20 mouse cellular contexts compared by ENCODE assay signal in the genomic region with DNA sequence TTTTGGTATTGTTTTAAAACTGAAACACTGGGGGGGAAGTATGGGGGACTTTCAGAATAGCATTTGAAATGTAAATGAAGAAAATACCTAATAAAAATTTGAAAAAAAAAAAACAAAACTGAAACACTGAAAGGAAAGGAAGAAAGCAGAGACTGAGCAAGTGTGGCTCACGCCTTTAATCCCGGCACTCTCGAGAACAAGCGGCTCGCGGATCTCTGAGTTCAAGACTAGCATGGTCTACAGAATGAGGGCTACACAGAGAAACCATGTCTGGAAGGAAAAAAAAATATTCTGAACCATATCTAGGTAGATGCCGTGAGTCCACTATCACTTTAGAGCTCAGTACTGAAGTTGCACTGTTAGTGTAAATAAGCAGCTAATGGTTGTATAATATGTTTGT. TPM values are rescaled to one million over a fixed set of nuclear protein-coding genes. Genes with fewer than 3 reads are reported as not detected.
DNase-seq lines count a peak whose midpoint lies in the region; ATAC-seq and TF ChIP-seq lines count a peak whose summit lies in the region.
"Had no signal": no experiment of that assay in that cellular context is flagged by ENCODE, and none has a peak within 500 bp of the region (broad histone marks: within the 10 kb centered on the region; RNA-seq: fewer than 3 reads in every experiment).

No protein-coding gene starts in this region.

- 0 out of 2 replicates have a peak overlapping the region, but pooled peaks have one; percentile 77 for H3K4me2 ChIP-seq in forebrain, embryonic 15.5 days (replicated peaks)
- H3K4me2 ChIP-seq in forebrain, embryonic 16.5 days (ENCODE audit: low read length): no peak overlapping the region
- H3K4me2 ChIP-seq in limb, embryonic 13.5 days (replicated peaks): no peak overlapping the region
- H3K4me2 ChIP-seq in liver, embryonic 14.5 days (ENCODE audit: low read depth): peak overlapping the region; percentile 71
- H3K4me2 ChIP-seq: hindbrain, embryonic 14.5 days had no signal

- no peak for DNase-seq in limb, embryonic 10.5 days (ENCODE audit: low spot score)
- DNase-seq in liver, embryonic 14.5 days (ENCODE audit: low read depth in 3 of 3, low spot score in 3 of 3): no peak
- no peak for DNase-seq in T-cell, adult 2 months (ENCODE audit: low spot score)
- DNase-seq in spleen, adult 12 weeks (ENCODE audit: low spot score): no peak
- DNase-seq: adrenal gland, postnatal 36 days; B cell, adult 2 months; cerebellum, adult 2 months; cerebellum, postnatal 36 days; heart, postnatal 10 days; kidney, postnatal 4 days; midbrain, embryonic 14.5 days; thymus, adult 18-20 months; thymus, postnatal 4 days had no signal

- H3K27ac ChIP-seq in forebrain, embryonic 15.5 days (replicated peaks): no peak overlapping the region
- H3K27ac ChIP-seq in forebrain, embryonic 16.5 days (ENCODE audit: low read length): no peak overlapping the region
- no peak overlapping the region for H3K27ac ChIP-seq in limb, embryonic 13.5 days
- no peak overlapping the region for H3K27ac ChIP-seq in limb, embryonic 10.5 days
- H3K27ac ChIP-seq in ES-Bruce4 (ENCODE audit: insufficient read depth, low read length): no peak overlapping the region
- no peak overlapping the region for H3K27ac ChIP-seq in liver, embryonic 14.5 days
- H3K27ac ChIP-seq: hindbrain, embryonic 14.5 days; intestine, embryonic 15.5 days had no signal

- TF ChIP-seq CTCF in ES-Bruce4 (IDR thresholded peaks at IDR 0.05; ENCODE audit: low read depth, low read length): no peak
- TF ChIP-seq CTCF in liver, embryonic 14.5 days (IDR thresholded peaks at IDR 0.05; ENCODE audit: low read depth): no peak

- H3K36me3 ChIP-seq in forebrain, embryonic 15.5 days: peaks cover 21% of the 10 kb centered on the region
- H3K36me3 ChIP-seq in forebrain, embryonic 16.5 days (ENCODE audit: control insufficient read depth, insufficient read depth): peaks cover 6% of the 10 kb centered on the region
- H3K36me3 ChIP-seq in limb, embryonic 13.5 days: peaks cover 33% of the 10 kb centered on the region
- H3K36me3 ChIP-seq in limb, embryonic 10.5 days: peaks cover 63% of the 10 kb centered on the region
- peaks cover 20% of the 10 kb centered on the region for H3K36me3 ChIP-seq in ES-Bruce4 (ENCODE audit: control insufficient read depth, insufficient read depth, low read length, poor library complexity, severe bottlenecking)
- peaks cover 37% of the 10 kb centered on the region for H3K36me3 ChIP-seq in liver, embryonic 14.5 days (replicated peaks; ENCODE audit: control insufficient read depth, insufficient read depth, low read depth)

- H3K9me3 ChIP-seq in forebrain, embryonic 15.5 days: no peaks in the 10 kb centered on the region
- no peaks in the 10 kb centered on the region for H3K9me3 ChIP-seq in forebrain, embryonic 16.5 days (ENCODE audit: control insufficient read depth, low read length)
- peaks cover 3% of the 10 kb centered on the region; the same call in 1 of the 2 replicates for H3K9me3 ChIP-seq in limb, embryonic 13.5 days
- no peaks in the 10 kb centered on the region for H3K9me3 ChIP-seq in limb, embryonic 10.5 days (replicated peaks)
- no peaks in the 10 kb centered on the region for H3K9me3 ChIP-seq in ES-Bruce4 (replicated peaks; ENCODE audit: control insufficient read depth, insufficient read depth, low read length, poor library complexity, severe bottlenecking)
- H3K9me3 ChIP-seq in liver, embryonic 14.5 days (ENCODE audit: control insufficient read depth, low read length): no peaks in the 10 kb centered on the region
- H3K9me3 ChIP-seq: intestine, embryonic 15.5 days had no signal

- peaks cover 36% of the 10 kb centered on the region for H3K4me1 ChIP-seq in forebrain, embryonic 15.5 days
- peaks cover 18% of the 10 kb centered on the region for H3K4me1 ChIP-seq in forebrain, embryonic 16.5 days (replicated peaks; ENCODE audit: control insufficient read depth, insufficient read depth, low read length)
- peaks cover 31% of the 10 kb centered on the region for H3K4me1 ChIP-seq in limb, embryonic 13.5 days
- peaks cover 13% of the 10 kb centered on the region for H3K4me1 ChIP-seq in limb, embryonic 10.5 days
- no peaks in the 10 kb centered on the region for H3K4me1 ChIP-seq in ES-Bruce4 (ENCODE audit: control insufficient read depth, insufficient read depth, low read length)
- peaks cover 0 to 8% of the 10 kb centered on the region in 2 experiments; a peak in 3 of 4 replicates for H3K4me1 ChIP-seq in liver, embryonic 14.5 days (replicated peaks; ENCODE audit: control insufficient read depth in 2 of 2, insufficient read depth in 2 of 2, low read length in 1 of 2)

- no peak overlapping the region for H3K9ac ChIP-seq in forebrain, embryonic 15.5 days (replicated peaks)
- H3K9ac ChIP-seq in forebrain, embryonic 16.5 days (replicated peaks; ENCODE audit: low read depth, low read length): no peak overlapping the region
- H3K9ac ChIP-seq in limb, embryonic 13.5 days: 0 out of 2 replicates have a peak overlapping the region, but pooled peaks have one; percentile 14
- peak overlapping the region; percentile 48; the same call in 1 of the 2 replicates for H3K9ac ChIP-seq in ES-Bruce4 (ENCODE audit: low read depth, poor library complexity, severe bottlenecking)
- H3K9ac ChIP-seq in liver, embryonic 14.5 days (replicated peaks): peak overlapping the region; percentile 80
- H3K9ac ChIP-seq: hindbrain, embryonic 14.5 days; intestine, embryonic 15.5 days had no signal

- ATAC-seq in forebrain, embryonic 15.5 days (replicated peaks): no peak
- no peak for ATAC-seq in forebrain, embryonic 16.5 days
- no peak for ATAC-seq in limb, embryonic 13.5 days (ENCODE audit: low FRiP score, low read depth)
- ATAC-seq in liver, embryonic 14.5 days (ENCODE audit: insufficient read depth): no peak
- ATAC-seq: intestine, embryonic 15.5 days had no signal

- H3K4me3 ChIP-seq in forebrain, embryonic 15.5 days: no peak overlapping the region
- no peak overlapping the region for H3K4me3 ChIP-seq in forebrain, embryonic 16.5 days (replicated peaks; ENCODE audit: low read length)
- 0 out of 2 replicates have a peak overlapping the region, but pooled peaks have one; percentile 3 for H3K4me3 ChIP-seq in limb, embryonic 13.5 days
- no peak overlapping the region for H3K4me3 ChIP-seq in limb, embryonic 10.5 days
- H3K4me3 ChIP-seq in ES-Bruce4 (ENCODE audit: low read depth, low read length): no peak overlapping the region; the same call in 1 of the 2 replicates
- H3K4me3 ChIP-seq in liver, embryonic 14.5 days (ENCODE audit: insufficient read depth in 1 of 2, low read depth in 2 of 2, low read length in 2 of 2): peak overlapping the region; percentile 41 to 82; a peak in 3 of 4 replicates
- H3K4me3 ChIP-seq: intestine, embryonic 15.5 days had no signal

- 94% methylated on average over 7 of the region's 7 CpGs for WGBS in forebrain, embryonic 15.5 days
- 93% methylated on average over 7 of the region's 7 CpGs for WGBS in forebrain, embryonic 16.5 days
- 94% methylated on average over 7 of the region's 7 CpGs for WGBS in limb, embryonic 13.5 days
- 97% methylated on average over 7 of the region's 7 CpGs for WGBS in limb, embryonic 10.5 days
- WGBS in liver, embryonic 14.5 days (ENCODE audit: insufficient replicate concordance): 70% methylated on average over 7 of the region's 7 CpGs

- TF ChIP-seq POLR2A in ES-Bruce4 (IDR thresholded peaks at IDR 0.05; ENCODE audit: insufficient read depth, low read length): no peak

- TF ChIP-seq EP300 in ES-Bruce4 (IDR thresholded peaks at IDR 0.05; ENCODE audit: insufficient read depth, low read depth, low read length): no peak
- TF ChIP-seq EP300 in liver, embryonic 14.5 days (IDR thresholded peaks at IDR 0.05; ENCODE audit: low read depth): no peak

- no peaks in the 10 kb centered on the region for H3K27me3 ChIP-seq in forebrain, embryonic 15.5 days
- H3K27me3 ChIP-seq in forebrain, embryonic 16.5 days (replicated peaks; ENCODE audit: control insufficient read depth, insufficient read depth, low read length): no peaks in the 10 kb centered on the region
- no peaks in the 10 kb centered on the region for H3K27me3 ChIP-seq in limb, embryonic 13.5 days
- no peaks in the 10 kb centered on the region for H3K27me3 ChIP-seq in limb, embryonic 10.5 days (ENCODE audit: low read depth, poor library complexity, severe bottlenecking)
- H3K27me3 ChIP-seq in ES-Bruce4 (ENCODE audit: control insufficient read depth, insufficient read depth, low read length, poor library complexity, severe bottlenecking): no peaks in the 10 kb centered on the region
- H3K27me3 ChIP-seq in liver, embryonic 14.5 days (ENCODE audit: control insufficient read depth, insufficient read depth, low read length): no peaks in the 10 kb centered on the region
- H3K27me3 ChIP-seq: intestine, embryonic 15.5 days had no signal

RNA-seq across cellular contexts. Expression of a gene that starts 2.3 kb away (rescaled TPM):
- 134 and 139 TPM in 2 replicates for polyA plus RNA-seq in forebrain, embryonic 15.5 days (2015; fragmentation: Nextera tagmentation; extraction: Ambion mirVana)
- 132 and 139 TPM in 2 replicates for polyA plus RNA-seq in forebrain, embryonic 16.5 days (2015; fragmentation: Nextera tagmentation; extraction: Ambion mirVana)
- 153 and 166 TPM in 2 replicates for polyA plus RNA-seq in limb, embryonic 13.5 days (2015; fragmentation: Nextera tagmentation; extraction: Ambion mirVana)
- polyA plus RNA-seq in limb, embryonic 10.5 days (2016; fragmentation: Nextera tagmentation; extraction: Ambion mirVana): 191 and 215 TPM in 2 replicates
- 317 and 328 TPM in 2 replicates for polyA plus RNA-seq in ES-Bruce4 (2011; ENCODE audit: insufficient read depth, insufficient read length, low read depth, missing spikeins)
- polyA plus RNA-seq in liver, embryonic 14.5 days (2012; rRNA removed): 27.8 and 32.4 TPM in 2 replicates
- polyA plus RNA-seq in liver, embryonic 14.5 days (2014; fragmentation: Nextera tagmentation; extraction: Ambion mirVana): 54.4 and 57.1 TPM in 2 replicates

RNA-seq across cellular contexts. Expression of a gene that starts 2.9 kb away (rescaled TPM):
- 995 and 1,028 TPM in 2 replicates for polyA plus RNA-seq in forebrain, embryonic 15.5 days (2015; fragmentation: Nextera tagmentation; extraction: Ambion mirVana)
- 935 and 1,030 TPM in 2 replicates for polyA plus RNA-seq in forebrain, embryonic 16.5 days (2015; fragmentation: Nextera tagmentation; extraction: Ambion mirVana)
- 1,120 and 1,163 TPM in 2 replicates for polyA plus RNA-seq in limb, embryonic 13.5 days (2015; fragmentation: Nextera tagmentation; extraction: Ambion mirVana)
- polyA plus RNA-seq in limb, embryonic 10.5 days (2016; fragmentation: Nextera tagmentation; extraction: Ambion mirVana): 1,775 and 1,966 TPM in 2 replicates
- polyA plus RNA-seq in ES-Bruce4 (2011; ENCODE audit: insufficient read depth, insufficient read length, low read depth, missing spikeins): 1,629 and 1,787 TPM in 2 replicates
- polyA plus RNA-seq in liver, embryonic 14.5 days (2012; rRNA removed): 329 and 510 TPM in 2 replicates
- polyA plus RNA-seq in liver, embryonic 14.5 days (2014; fragmentation: Nextera tagmentation; extraction: Ambion mirVana): 240 and 270 TPM in 2 replicates

RNA-seq across cellular contexts. Expression of a gene that starts 20.9 kb away (rescaled TPM):
- polyA plus RNA-seq in forebrain, embryonic 15.5 days (2015; fragmentation: Nextera tagmentation; extraction: Ambion mirVana): 0.38 and 0.63 TPM in 2 replicates
- 0.30 and 0.39 TPM in 2 replicates for polyA plus RNA-seq in forebrain, embryonic 16.5 days (2015; fragmentation: Nextera tagmentation; extraction: Ambion mirVana)
- polyA plus RNA-seq in limb, embryonic 13.5 days (2015; fragmentation: Nextera tagmentation; extraction: Ambion mirVana): 2.8 and 3.8 TPM in 2 replicates
- 5.9 and 6.1 TPM in 2 replicates for polyA plus RNA-seq in limb, embryonic 10.5 days (2016; fragmentation: Nextera tagmentation; extraction: Ambion mirVana)
- polyA plus RNA-seq in ES-Bruce4 (2011; ENCODE audit: insufficient read depth, insufficient read length, low read depth, missing spikeins): not detected in 2 replicates
- 178 and 222 TPM in 2 replicates for polyA plus RNA-seq in liver, embryonic 14.5 days (2012; rRNA removed)
- polyA plus RNA-seq in liver, embryonic 14.5 days (2014; fragmentation: Nextera tagmentation; extraction: Ambion mirVana): 175 and 184 TPM in 2 replicates
- polyA plus RNA-seq: frontal cortex, adult 2 months had no signal

RNA-seq across cellular contexts. Expression of a gene that starts 35.2 kb away (rescaled TPM):
- 215 and 220 TPM in 2 replicates for polyA plus RNA-seq in forebrain, embryonic 15.5 days (2015; fragmentation: Nextera tagmentation; extraction: Ambion mirVana)
- 221 TPM in 2 replicates for polyA plus RNA-seq in forebrain, embryonic 16.5 days (2015; fragmentation: Nextera tagmentation; extraction: Ambion mirVana)
- polyA plus RNA-seq in limb, embryonic 13.5 days (2015; fragmentation: Nextera tagmentation; extraction: Ambion mirVana): 283 TPM in 2 replicates
- polyA plus RNA-seq in limb, embryonic 10.5 days (2016; fragmentation: Nextera tagmentation; extraction: Ambion mirVana): 305 and 309 TPM in 2 replicates
- 140 and 145 TPM in 2 replicates for polyA plus RNA-seq in ES-Bruce4 (2011; ENCODE audit: insufficient read depth, insufficient read length, low read depth, missing spikeins)
- 118 and 133 TPM in 2 replicates for polyA plus RNA-seq in liver, embryonic 14.5 days (2012; rRNA removed)
- polyA plus RNA-seq in liver, embryonic 14.5 days (2014; fragmentation: Nextera tagmentation; extraction: Ambion mirVana): 205 and 219 TPM in 2 replicates

Comparison
In these comparisons a context has a peak if more than half of its experiments do, and no peak if none do; other contexts are left out.
1. H3K4me2 ChIP-seq: peak in forebrain, embryonic 15.5 days (single experiment) and liver, embryonic 14.5 days (single experiment); none in forebrain, embryonic 16.5 days (single experiment) and limb, embryonic 13.5 days (single experiment).
2. H3K4me3 ChIP-seq: peak in limb, embryonic 13.5 days (single experiment) and liver, embryonic 14.5 days (2 of 2); none in forebrain, embryonic 15.5 days (single experiment), forebrain, embryonic 16.5 days (single experiment), limb, embryonic 10.5 days (single experiment) and ES-Bruce4 (single experiment).
3. H3K9ac ChIP-seq: peak in limb, embryonic 13.5 days (single experiment), ES-Bruce4 (single experiment) and liver, embryonic 14.5 days (single experiment); none in forebrain, embryonic 15.5 days (single experiment) and forebrain, embryonic 16.5 days (single experiment).
4. RNA of a gene that starts 20.9 kb away (polyA plus RNA-seq): 175 to 222 TPM in liver, embryonic 14.5 days; 5.9 to 6.1 TPM in limb, embryonic 10.5 days, 2.8 to 3.8 TPM in limb, embryonic 13.5 days, 0.38 to 0.63 TPM in forebrain, embryonic 15.5 days, 0.30 to 0.39 TPM in forebrain, embryonic 16.5 days and not detected in ES-Bruce4; every median in the first group is over 10 times any median in the second.